Mouse (Mus musculus) right cerebral cortex, postnatal 36 days (tissue): ENCODE measurements around the gene Zc3h10.
"Not testable (repeated sequence)": the region's sequence is repeated elsewhere in the genome, so short reads cannot be mapped to it uniquely, and the experiment has no call there.

ENCODE experiments used
- DNase-seq, 2 experiments: peaks; one replicate each; pipeline ENCODE4 v3.0.0; 2022; ENCODE audit warnings: low spot score in 2 of 2, mixed read lengths in 1 of 2

Gene Zc3h10

GRCm38 (mm10) chr10:128524111-128524731, 23.4 kb downstream of the Zc3h10 start:
- no peak for DNase-seq

- DNase-seq, result no peak
Measured at GRCm38 (mm10) chr10:128522351-128522750, 25.2 kb downstream of the Zc3h10 start.

GRCm38 (mm10) chr10:128520591-128520990, 27.0 kb downstream of the Zc3h10 start:
- DNase-seq, result no peak

- peak in 1 of 2 experiments; percentile 36 for DNase-seq
Measured at GRCm38 (mm10) chr10:128518833-128519232, 28.7 kb downstream of the Zc3h10 start.

- DNase-seq, result no peak
Measured at GRCm38 (mm10) chr10:128516677-128517076, 30.9 kb downstream of the Zc3h10 start.

- DNase-seq, result no peak
Measured at GRCm38 (mm10) chr10:128516029-128516428, 31.5 kb downstream of the Zc3h10 start.

- no peak for DNase-seq
Measured at GRCm38 (mm10) chr10:128515044-128515443, 32.5 kb downstream of the Zc3h10 start.

GRCm38 (mm10) chr10:128511761-128512160, 35.8 kb downstream of the Zc3h10 start:
- DNase-seq, result no peak

GRCm38 (mm10) chr10:128511189-128511588, 36.4 kb downstream of the Zc3h10 start:
- DNase-seq, result no peak

GRCm38 (mm10) chr10:128510301-128510700, 37.3 kb downstream of the Zc3h10 start:
- no peak for DNase-seq

- no peak for DNase-seq
Measured at GRCm38 (mm10) chr10:128509831-128510230, 37.7 kb downstream of the Zc3h10 start.

- no peak for DNase-seq
Measured at GRCm38 (mm10) chr10:128509203-128509602, 38.4 kb downstream of the Zc3h10 start.

- no peak for DNase-seq
Measured at GRCm38 (mm10) chr10:128508260-128508659, 39.3 kb downstream of the Zc3h10 start.

- DNase-seq, result no peak
Measured at GRCm38 (mm10) chr10:128505974-128506373, 41.6 kb downstream of the Zc3h10 start.

GRCm38 (mm10) chr10:128505371-128505667, 42.3 kb downstream of the Zc3h10 start:
- DNase-seq, result not testable (repeated sequence)

- DNase-seq, result no peak
Measured at GRCm38 (mm10) chr10:128504641-128505370, 42.8 kb downstream of the Zc3h10 start.

- DNase-seq, result no peak
Measured at GRCm38 (mm10) chr10:128504012-128504411, 43.6 kb downstream of the Zc3h10 start.

GRCm38 (mm10) chr10:128503532-128503931, 44.0 kb downstream of the Zc3h10 start:
- no peak for DNase-seq

GRCm38 (mm10) chr10:128502341-128502740, 45.2 kb downstream of the Zc3h10 start:
- DNase-seq, result no peak

GRCm38 (mm10) chr10:128499116-128499671, 48.4 kb downstream of the Zc3h10 start:
- peak in 1 of 2 experiments; percentile 37 for DNase-seq

- DNase-seq, result peak; percentile 95 to 96
Measured at GRCm38 (mm10) chr10:128498590-128498989, 49.0 kb downstream of the Zc3h10 start, which contains the start of gene Myl6b. Myl6b (minus strand) TSS chr10:128498685.

- DNase-seq, result no peak
Measured at GRCm38 (mm10) chr10:128497134-128497737, 50.3 kb downstream of the Zc3h10 start.
